Mouse (Mus musculus) hindbrain, embryonic 11.5 days (tissue): ENCODE data around the gene Rpf1. TPM values are rescaled to one million over a fixed set of nuclear protein-coding genes. Genes with fewer than 3 reads are reported as not detected.

Experiments used
- ATAC-seq: fragments of 200-750 bp; cut with Nextera tagmentation; 2 replicates; pipeline ENCODE4 v1.8.0; 2017; ENCODE audit warnings: mild to moderate bottlenecking, moderate TSS enrichment, moderate library complexity; ENCODE audit not compliant: low FRiP score
- DNase-seq: peaks from one replicate; pipeline ENCODE4 v3.0.0-alpha.2; 2015; ENCODE audit warnings: low spot score
- H3K27ac ChIP-seq: fragments of 300-500 bp; sonication (generic); 2 replicates; pipeline ENCODE4 v1.5.1; 2014; ENCODE audit warnings: mild to moderate bottlenecking, low read depth, low read length
- H3K27me3 ChIP-seq: fragments of 300-500 bp; sonication (generic); 2 replicates; pipeline ENCODE4 v1.6.1; 2014; ENCODE audit warnings: mild to moderate bottlenecking, low read length, moderate library complexity, mixed read lengths; ENCODE audit not compliant: control insufficient read depth, insufficient read depth
- H3K36me3 ChIP-seq: fragments of 300-500 bp; sonication (generic); 2 replicates; pipeline ENCODE4 v1.6.1; 2014; ENCODE audit warnings: mild to moderate bottlenecking, low read length, moderate library complexity, mixed read lengths; ENCODE audit not compliant: control insufficient read depth, insufficient read depth
- H3K4me1 ChIP-seq: fragments of 300-500 bp; sonication (generic); replicated peaks from 2 replicates; pipeline ENCODE4 v1.6.1; 2014; ENCODE audit warnings: low read length, mixed read lengths; ENCODE audit not compliant: control insufficient read depth, insufficient read depth
- H3K4me2 ChIP-seq: fragments of 300-500 bp; sonication (generic); replicated peaks from 2 replicates; pipeline ENCODE4 v1.6.1; 2014; ENCODE audit warnings: mild to moderate bottlenecking, low read depth, low read length
- H3K4me3 ChIP-seq: fragments of 300-500 bp; sonication (generic); 2 replicates; pipeline ENCODE4 v1.5.1; 2014; ENCODE audit warnings: low read depth, low read length
- H3K9ac ChIP-seq: fragments of 300-500 bp; sonication (generic); 2 replicates; pipeline ENCODE4 v1.6.1; 2014; ENCODE audit warnings: low read depth, low read length
- H3K9me3 ChIP-seq: fragments of 300-500 bp; sonication (generic); 2 replicates; pipeline ENCODE4 v1.6.1; 2016; ENCODE audit warnings: low read length; ENCODE audit not compliant: control insufficient read depth
- WGBS: fragments of 180-500 bp; shearing (Covaris S2); extraction: QIAGEN DNeasy Blood & Tissue Kit; methylation state at CpG from one replicate; pipeline ENCODE4 v1.1.7; 2014; 5-methylcytosine and 5-hydroxymethylcytosine counted together
- polyA plus RNA-seq: library from polyadenylated mRNA; unstranded; fragments of >200 nt; fragmentation: Nextera tagmentation; extraction: Ambion mirVana; gene quantifications from 2 replicates; pipeline ENCODE4 v1.2.1, GENCODE M21; 2014

The Rpf1 gene
- polyA plus RNA-seq, 1 experiment from 2014 or later: 75.2 TPM

GRCm38 (mm10) chr3:146562936-146563335 lies 41.7 kb upstream of the Rpf1 start:
- Histone ChIP-seq H3K4me1 (no peaks in the 10 kb centered on the region), H3K4me2 (no peak overlapping the region), H3K9me3 (no peaks in the 10 kb centered on the region), H3K9ac (no peak overlapping the region), H3K27me3 (no peaks in the 10 kb centered on the region), H3K36me3 (no peaks in the 10 kb centered on the region), H3K27ac (no peak overlapping the region), H3K4me3 (no peak overlapping the region)
- DNase-seq (no peak), ATAC-seq (no peak)
- WGBS: 90% methylated on average over 7 of the region's 7 CpGs

- H3K36me3 ChIP-seq: no peaks in the 10 kb centered on the region
- no peak overlapping the region for H3K4me2 ChIP-seq
- ATAC-seq (no peak), DNase-seq (no peak)
- H3K4me1 ChIP-seq: no peaks in the 10 kb centered on the region
- WGBS: 91% methylated on average over 6 of the region's 6 CpGs
- H3K27me3 ChIP-seq: no peaks in the 10 kb centered on the region
- H3K9me3 ChIP-seq: no peaks in the 10 kb centered on the region
- H3K27ac ChIP-seq: no peak overlapping the region
- no peak overlapping the region for H3K4me3 ChIP-seq
- H3K9ac ChIP-seq: no peak overlapping the region
Measured at GRCm38 (mm10) chr3:146557507-146557906, 36.3 kb upstream of the Rpf1 start.

GRCm38 (mm10) chr3:146556567-146556966 lies 35.3 kb upstream of the Rpf1 start:
- Histone ChIP-seq H3K4me3 (no peak overlapping the region), H3K27ac (no peak overlapping the region), H3K9ac (no peak overlapping the region), H3K9me3 (no peaks in the 10 kb centered on the region), H3K4me1 (no peaks in the 10 kb centered on the region), H3K36me3 (no peaks in the 10 kb centered on the region), H3K27me3 (no peaks in the 10 kb centered on the region), H3K4me2 (no peak overlapping the region)
- DNase-seq (no peak), ATAC-seq (no peak)
- 85% methylated on average over 1 of the region's 1 CpGs for WGBS

GRCm38 (mm10) chr3:146554816-146555215 lies 33.6 kb upstream of the Rpf1 start:
- 89% methylated on average over 7 of the region's 7 CpGs for WGBS
- Histone ChIP-seq H3K9ac (no peak overlapping the region), H3K4me1 (no peaks in the 10 kb centered on the region), H3K27ac (no peak overlapping the region), H3K36me3 (no peaks in the 10 kb centered on the region), H3K27me3 (no peaks in the 10 kb centered on the region), H3K9me3 (no peaks in the 10 kb centered on the region), H3K4me2 (no peak overlapping the region), H3K4me3 (no peak overlapping the region)
- no peak for ATAC-seq
- no peak for DNase-seq

DNA sequence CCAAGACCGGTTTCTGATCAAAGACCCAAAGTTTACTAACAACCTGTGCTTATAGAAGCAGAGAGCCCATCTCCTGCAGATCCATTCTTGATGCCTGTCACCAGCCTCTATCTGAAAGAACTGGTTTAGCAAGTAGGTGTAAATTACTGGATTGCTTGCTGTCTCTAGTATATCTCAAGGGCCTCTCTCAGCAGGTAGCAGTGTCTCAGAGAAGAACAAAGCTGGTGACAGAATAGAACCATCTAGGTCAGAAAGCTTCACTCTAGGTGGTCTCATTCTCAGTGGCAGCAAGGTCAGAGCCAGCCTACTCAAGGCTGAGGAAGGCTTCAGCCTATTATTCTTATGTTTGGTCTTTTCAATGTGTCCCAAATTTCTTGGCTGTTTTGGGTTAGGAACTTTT lies 22.4 kb upstream of the Rpf1 start:
- Histone ChIP-seq H3K4me1 (no peaks in the 10 kb centered on the region), H3K4me3 (no peak overlapping the region), H3K9me3 (no peaks in the 10 kb centered on the region), H3K9ac (no peak overlapping the region), H3K36me3 (no peaks in the 10 kb centered on the region), H3K4me2 (no peak overlapping the region), H3K27me3 (no peaks in the 10 kb centered on the region), H3K27ac (no peak overlapping the region)
- ATAC-seq: no peak
- WGBS: 17% methylated on average over 1 of the region's 1 CpGs
- DNase-seq: no peak

GRCm38 (mm10) chr3:146540521-146541273 lies 19.5 kb upstream of the Rpf1 start:
- ATAC-seq (no peak), DNase-seq (no peak)
- no peaks in the 10 kb centered on the region for H3K36me3 ChIP-seq
- no peaks in the 10 kb centered on the region for H3K27me3 ChIP-seq
- WGBS: 82% methylated on average over 4 of the region's 4 CpGs
- no peak overlapping the region for H3K4me3 ChIP-seq
- H3K4me2 ChIP-seq: no peak overlapping the region
- H3K4me1 ChIP-seq: no peaks in the 10 kb centered on the region
- H3K27ac ChIP-seq: no peak overlapping the region
- H3K9me3 ChIP-seq: no peaks in the 10 kb centered on the region
- H3K9ac ChIP-seq: no peak overlapping the region

GRCm38 (mm10) chr3:146534986-146535385 lies 13.8 kb upstream of the Rpf1 start:
- H3K27ac ChIP-seq: no peak overlapping the region
- WGBS: 70% methylated on average over 6 of the region's 6 CpGs
- H3K9me3 ChIP-seq: no peaks in the 10 kb centered on the region
- no peaks in the 10 kb centered on the region for H3K27me3 ChIP-seq
- no peak for DNase-seq
- no peak overlapping the region for H3K4me3 ChIP-seq
- H3K9ac ChIP-seq: no peak overlapping the region
- H3K36me3 ChIP-seq: no peaks in the 10 kb centered on the region
- H3K4me1 ChIP-seq: no peaks in the 10 kb centered on the region
- H3K4me2 ChIP-seq: no peak overlapping the region
- no peak for ATAC-seq

DNA sequence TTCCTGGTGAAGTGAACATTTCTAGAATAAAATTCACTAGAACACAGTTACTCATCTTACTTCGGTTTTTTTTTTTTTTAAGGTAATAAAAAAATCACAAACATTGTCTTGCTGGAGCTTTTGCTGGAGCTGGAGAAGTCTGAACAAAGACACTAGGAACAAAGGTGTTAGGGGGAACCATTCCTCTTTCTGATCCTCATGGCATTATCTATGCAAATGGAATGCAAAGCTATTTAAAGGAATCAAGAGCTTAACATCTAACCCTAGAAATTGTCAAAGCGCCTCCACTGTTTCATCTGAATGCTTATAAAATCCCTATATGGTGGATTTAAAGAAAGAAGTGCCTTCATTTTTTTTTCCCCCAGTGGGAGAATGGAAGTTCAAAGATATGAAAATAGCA lies 7.1 kb upstream of the Rpf1 start:
- no peak for ATAC-seq
- DNase-seq: no peak
- no peaks in the 10 kb centered on the region for H3K9me3 ChIP-seq
- no peak overlapping the region for H3K27ac ChIP-seq
- no peaks in the 10 kb centered on the region for H3K36me3 ChIP-seq
- 49% methylated on average over 2 of the region's 2 CpGs for WGBS
- H3K27me3 ChIP-seq: no peaks in the 10 kb centered on the region
- H3K4me2 ChIP-seq: no peak overlapping the region
- H3K4me3 ChIP-seq: no peak overlapping the region
- no peak overlapping the region for H3K9ac ChIP-seq
- no peaks in the 10 kb centered on the region for H3K4me1 ChIP-seq

DNA sequence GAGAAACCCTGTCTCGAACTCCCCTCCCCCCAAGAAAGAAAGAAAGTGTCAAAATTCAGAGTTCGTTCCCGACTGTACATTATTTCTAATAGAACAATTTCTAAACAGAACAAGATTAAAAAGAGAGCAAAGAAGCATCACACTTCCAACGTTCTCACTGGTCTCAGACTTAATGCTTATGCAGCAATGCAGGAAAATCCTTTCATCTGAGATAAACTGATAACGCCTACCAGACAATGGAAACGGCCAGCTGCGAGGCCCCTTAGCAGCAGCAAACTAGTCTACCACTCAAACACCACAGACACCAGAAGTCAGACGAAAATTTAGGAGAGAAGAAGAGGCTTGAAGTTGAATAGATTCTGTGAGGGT lies 407 bp upstream of the Rpf1 start:
- 17% methylated on average over 8 of the region's 8 CpGs for WGBS
- Histone ChIP-seq H3K27ac (peak overlapping the region; percentile 92), H3K27me3 (no peaks in the 10 kb centered on the region), H3K9me3 (no peaks in the 10 kb centered on the region), H3K4me1 (no peaks in the 10 kb centered on the region), H3K4me2 (peak overlapping the region; percentile 70), H3K4me3 (peak overlapping the region; percentile 79), H3K9ac (peak overlapping the region; percentile 93; the same call in 1 of the 2 replicates), H3K36me3 (no peaks in the 10 kb centered on the region)
- DNase-seq (no peak), ATAC-seq (peak; percentile 20; the same call in 1 of the 2 replicates)
